Comparison of ENCODE assay signal across 8 mouse cellular contexts in the genomic region with DNA sequence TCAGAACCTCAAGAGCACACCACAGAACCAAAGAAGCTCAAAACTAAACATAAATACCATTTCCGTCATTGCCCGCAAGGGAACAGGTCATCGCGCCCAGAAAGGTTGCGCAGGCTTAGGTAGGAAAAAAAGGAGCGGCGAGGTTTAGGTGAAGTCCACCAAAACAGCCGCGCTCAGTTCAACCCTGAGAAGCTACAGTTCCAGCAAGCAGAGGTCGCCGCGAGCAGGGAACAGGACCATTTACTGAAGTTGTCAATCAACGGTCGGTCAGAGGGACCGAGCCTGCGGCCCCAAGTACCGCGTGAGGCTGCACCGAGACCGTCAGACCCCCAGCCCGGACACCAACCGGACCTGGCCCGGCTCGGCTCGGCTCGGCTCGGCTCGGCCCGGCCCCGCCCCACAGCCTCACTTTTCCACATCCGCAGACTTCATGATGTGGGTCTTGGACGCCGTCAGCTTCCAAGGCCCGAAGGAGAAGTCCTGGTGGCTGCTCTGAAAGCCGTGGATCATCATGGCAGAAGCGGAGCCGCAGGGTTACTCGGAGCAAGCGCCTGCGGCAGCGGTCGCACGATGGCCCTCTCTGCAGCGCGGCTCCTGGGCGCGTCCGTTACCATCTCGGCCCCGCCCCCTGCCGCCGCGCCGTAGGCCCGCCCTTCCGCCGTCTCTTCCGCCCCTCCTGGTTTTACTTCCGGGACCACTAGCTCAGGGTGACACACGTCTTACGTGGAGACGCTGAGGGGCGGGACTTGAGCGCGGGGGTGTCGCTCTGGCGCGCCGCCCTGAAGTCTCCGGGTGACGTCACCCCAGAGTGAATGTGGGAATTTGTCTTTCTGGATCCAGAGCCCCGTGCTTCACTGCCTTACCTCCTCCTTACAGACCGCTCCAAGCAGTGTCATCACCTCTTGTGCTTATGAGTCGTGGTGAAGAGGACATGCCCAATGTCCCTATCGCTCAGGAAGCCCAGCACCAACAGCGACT. TPM values are rescaled to one million over a fixed set of nuclear protein-coding genes. Genes with fewer than 3 reads are reported as not detected.
A peak's percentile ranks its signal among the peaks of the same experiment; 100 is the strongest.
DNase-seq lines count a peak whose midpoint lies in the region; ATAC-seq and TF ChIP-seq lines count a peak whose summit lies in the region.

A gene (minus strand): TSS at position 676 of the 978 bp plus-strand sequence.

- peaks cover 48% of the 10 kb centered on the region for H3K79me3 ChIP-seq in C2C12 (ENCODE audit: low read depth)

- peak within 1 kb of the TSS; percentile 85 for H3ac ChIP-seq in C2C12 (ENCODE audit: control insufficient read depth, insufficient read length, low read depth)
- peak within 1 kb of the TSS; percentile 20 for H3ac ChIP-seq in myocyte (ENCODE audit: control insufficient read depth, insufficient read length)

- ATAC-seq in heart, embryonic 11.5 days (replicated peaks; ENCODE audit: insufficient number of reproducible peaks, low FRiP score, low TSS enrichment): peak; percentile 100
- peak; percentile 99 for ATAC-seq in kidney, embryonic 16.5 days (ENCODE audit: low FRiP score, low TSS enrichment)

- peak; percentile 82 for TF ChIP-seq POLR2A in brain, embryonic 14.5 days (IDR thresholded peaks at IDR 0.05; ENCODE audit: borderline replicate concordance, extremely low read depth, insufficient read depth, insufficient read length, poor library complexity, severe bottlenecking)
- TF ChIP-seq POLR2A in liver, adult 2 months (IDR thresholded peaks at IDR 0.05; ENCODE audit: extremely low read depth, insufficient read depth, low read length): peak; percentile 89
- TF ChIP-seq POLR2A in myocyte (IDR thresholded peaks at IDR 0.05; ENCODE audit: insufficient read length, low read depth): peak; percentile 91

- WGBS in heart, embryonic 11.5 days (ENCODE audit: insufficient replicate concordance): under 1% methylated on average over 76 of the region's 76 CpGs
- WGBS in kidney, embryonic 16.5 days: under 1% methylated on average over 76 of the region's 76 CpGs
- under 1% methylated on average over 76 of the region's 76 CpGs for WGBS in liver, adult 2 months

- TF ChIP-seq CTCF in C2C12 (IDR thresholded peaks at IDR 0.05; ENCODE audit: control insufficient read depth, insufficient read depth, insufficient read length): no peak
- peak; percentile 3; the same call in 1 of the 2 replicates for TF ChIP-seq CTCF in brain, embryonic 14.5 days (IDR thresholded peaks at IDR 0.05; ENCODE audit: borderline replicate concordance, extremely low read depth, insufficient read depth, insufficient read length)
- no peak for TF ChIP-seq CTCF in liver, adult 2 months (IDR thresholded peaks at IDR 0.05; ENCODE audit: low read depth, low read length)

- H3K79me2 ChIP-seq in C2C12 (ENCODE audit: control insufficient read depth, insufficient read depth) (peaks cover 52% of the 10 kb centered on the region), myocyte (ENCODE audit: control insufficient read depth, insufficient read depth) (peaks cover 50% of the 10 kb centered on the region)
- H3K79me2 ChIP-seq in liver, adult 2 months (ENCODE audit: control insufficient read depth, insufficient read depth, low read length): peaks cover 12% of the 10 kb centered on the region; the same call in 1 of the 2 replicates

- no peaks in the 10 kb centered on the region for H3K27me3 ChIP-seq in C2C12 (ENCODE audit: control insufficient read depth, insufficient read depth, insufficient read length)
- H3K27me3 ChIP-seq in erythroblast, embryonic 14.5 days (ENCODE audit: control insufficient read depth): no peaks in the 10 kb centered on the region
- no peaks in the 10 kb centered on the region for H3K27me3 ChIP-seq in heart, embryonic 11.5 days (ENCODE audit: control insufficient read depth, insufficient read depth, low read length)
- no peaks in the 10 kb centered on the region for H3K27me3 ChIP-seq in kidney, embryonic 16.5 days (ENCODE audit: insufficient read depth, low read length)
- no peaks in the 10 kb centered on the region for H3K27me3 ChIP-seq in liver, adult 2 months (ENCODE audit: control insufficient read depth, insufficient read depth, low read length)
- H3K27me3 ChIP-seq in myocyte (ENCODE audit: control insufficient read depth, insufficient read depth, insufficient read length): no peaks in the 10 kb centered on the region
- H3K27me3 ChIP-seq in splenic B cell, adult 2 months (ENCODE audit: control insufficient read depth, insufficient read depth, low read length, poor library complexity, severe bottlenecking): no peaks in the 10 kb centered on the region

- no peaks in the 10 kb centered on the region for H3K9me3 ChIP-seq in erythroblast, embryonic 14.5 days (ENCODE audit: control insufficient read depth, low read length)
- no peaks in the 10 kb centered on the region for H3K9me3 ChIP-seq in heart, embryonic 11.5 days (replicated peaks; ENCODE audit: control insufficient read depth, low read length)
- no peaks in the 10 kb centered on the region for H3K9me3 ChIP-seq in kidney, embryonic 16.5 days (ENCODE audit: low read length)

- H3K27ac ChIP-seq in heart, embryonic 11.5 days (ENCODE audit: low read depth, low read length): peak within 1 kb of the TSS; percentile 92
- H3K27ac ChIP-seq in kidney, embryonic 16.5 days (ENCODE audit: low read length): peak within 1 kb of the TSS; percentile 97
- peak within 1 kb of the TSS; percentile 78 for H3K27ac ChIP-seq in liver, adult 2 months (replicated peaks; ENCODE audit: insufficient read depth, low read depth, low read length)

- H3K4me1 ChIP-seq in erythroblast, embryonic 14.5 days (ENCODE audit: control insufficient read depth): peaks cover 32% of the 10 kb centered on the region
- peaks cover 16% of the 10 kb centered on the region for H3K4me1 ChIP-seq in heart, embryonic 11.5 days (ENCODE audit: control insufficient read depth, insufficient read depth, low read length)
- H3K4me1 ChIP-seq in kidney, embryonic 16.5 days (ENCODE audit: insufficient read depth, low read length): peaks cover 23% of the 10 kb centered on the region
- H3K4me1 ChIP-seq in liver, adult 2 months (ENCODE audit: control insufficient read depth, insufficient read depth, low read length): peaks cover 10% of the 10 kb centered on the region

- DNase-seq in brain, embryonic 14.5 days (ENCODE audit: low read depth): peak; percentile 99
- peak; percentile 87 for DNase-seq in liver, adult 2 months (ENCODE audit: extremely low read depth, low read depth, low spot score)
- DNase-seq in splenic B cell, adult 2 months (ENCODE audit: low read depth, low spot score): peak; percentile 97

- H3K4me3 ChIP-seq in C2C12 (ENCODE audit: insufficient read depth, poor library complexity, severe bottlenecking): peak within 1 kb of the TSS; percentile 74
- peak within 1 kb of the TSS; percentile 99 for H3K4me3 ChIP-seq in erythroblast, embryonic 14.5 days (replicated peaks)
- peak within 1 kb of the TSS; percentile 60 for H3K4me3 ChIP-seq in heart, embryonic 11.5 days (ENCODE audit: low read depth, low read length)
- peak within 1 kb of the TSS; percentile 97 for H3K4me3 ChIP-seq in kidney, embryonic 16.5 days (ENCODE audit: low read length)
- H3K4me3 ChIP-seq in liver, adult 2 months (ENCODE audit: insufficient read depth, low read depth, low read length): peak within 1 kb of the TSS; percentile 92
- H3K4me3 ChIP-seq in myocyte: peak within 1 kb of the TSS; percentile 93

- H3K9ac ChIP-seq in heart, embryonic 11.5 days (ENCODE audit: low read depth, low read length): peak within 1 kb of the TSS; percentile 76
- peak within 1 kb of the TSS; percentile 91 for H3K9ac ChIP-seq in kidney, embryonic 16.5 days (replicated peaks; ENCODE audit: low read length)
- peak within 1 kb of the TSS; percentile 96 for H3K9ac ChIP-seq in liver, adult 2 months (ENCODE audit: low read depth, low read length)

- peak within 1 kb of the TSS; percentile 95 for H3K4me2 ChIP-seq in heart, embryonic 11.5 days
- H3K4me2 ChIP-seq in kidney, embryonic 16.5 days (replicated peaks; ENCODE audit: low read depth, low read length): peak within 1 kb of the TSS; percentile 86
- peak within 1 kb of the TSS; percentile 95 for H3K4me2 ChIP-seq in myocyte (ENCODE audit: low read depth)

- H3K36me3 ChIP-seq in C2C12 (ENCODE audit: control insufficient read depth, insufficient read depth) (no peaks in the 10 kb centered on the region), myocyte (ENCODE audit: control insufficient read depth, insufficient read depth) (no peaks in the 10 kb centered on the region)
- H3K36me3 ChIP-seq in erythroblast, embryonic 14.5 days (ENCODE audit: control insufficient read depth): peaks cover 4% of the 10 kb centered on the region
- no peaks in the 10 kb centered on the region for H3K36me3 ChIP-seq in heart, embryonic 11.5 days (ENCODE audit: control insufficient read depth, insufficient read depth, low read length)
- H3K36me3 ChIP-seq in kidney, embryonic 16.5 days (ENCODE audit: insufficient read depth, low read length): no peaks in the 10 kb centered on the region
- H3K36me3 ChIP-seq in liver, adult 2 months (ENCODE audit: control insufficient read depth, insufficient read depth, low read length): no peaks in the 10 kb centered on the region
- no peaks in the 10 kb centered on the region for H3K36me3 ChIP-seq in splenic B cell, adult 2 months (ENCODE audit: control insufficient read depth, insufficient read depth, low read length, poor library complexity, severe bottlenecking)

TF ChIP-seq in C2C12, 6 proteins besides CTCF, POLR2A, EP300 and RAD21:
- TF ChIP-seq USF1 (IDR thresholded peaks at IDR 0.05; ENCODE audit: low read depth): no peak
- TF ChIP-seq MAX (IDR thresholded peaks at IDR 0.05): no peak
- TF ChIP-seq FOSL1 (IDR thresholded peaks at IDR 0.05; ENCODE audit: insufficient read depth, low read length, poor library complexity, severe bottlenecking): no peak
- TF ChIP-seq CEBPB (IDR thresholded peaks at IDR 0.05; ENCODE audit: low read depth): no peak
- no peak for TF ChIP-seq MYOG (IDR thresholded peaks at IDR 0.05; ENCODE audit: control insufficient read depth, extremely low read depth, insufficient read length)

TF ChIP-seq in myocyte, 11 proteins besides CTCF, POLR2A, EP300 and RAD21 (continues in another document):
- no peak for TF ChIP-seq TCF12 (IDR thresholded peaks at IDR 0.05; ENCODE audit: insufficient read depth, poor library complexity, severe bottlenecking)
- no peak for TF ChIP-seq E2F4 (IDR thresholded peaks at IDR 0.05; ENCODE audit: insufficient read depth)
- peak; percentile 96 for TF ChIP-seq POLR2AphosphoS2 (IDR thresholded peaks at IDR 0.05; ENCODE audit: insufficient read length, low read depth)
- peak in 1 of 3 experiments; percentile 4 for TF ChIP-seq MYOD1 (IDR thresholded peaks at IDR 0.05; ENCODE audit: control insufficient read depth in 1 of 3, insufficient read length in 2 of 3, low read depth in 2 of 3)
- no peak for TF ChIP-seq MAX (IDR thresholded peaks at IDR 0.05; ENCODE audit: low read depth)

RNA-seq across cellular contexts. Expression of the gene that starts here (rescaled TPM):
- polyA plus RNA-seq in C2C12 (2012; fragmentation: generic; extraction: Trizol) (31.3 TPM), myocyte (2012; fragmentation: generic; extraction: Trizol) (35.8 TPM)
- polyA plus RNA-seq in brain, embryonic 14.5 days (2012; rRNA removed): 56.9 and 64.0 TPM in 2 replicates
- polyA plus RNA-seq in erythroblast, embryonic 14.5 days (2012): 1.1 and 1.2 TPM in 2 replicates
- 78.4 and 87.6 TPM in 2 replicates for polyA plus RNA-seq in heart, embryonic 11.5 days (2014; fragmentation: Nextera tagmentation; extraction: Ambion mirVana)
- polyA plus RNA-seq in kidney, embryonic 16.5 days (2015; fragmentation: Nextera tagmentation; extraction: Ambion mirVana): 112 and 115 TPM in 2 replicates
- 14.7 and 20.7 TPM in 2 replicates for total RNA-seq in liver, adult 2 months (2014; rRNA removed)
- polyA plus RNA-seq in liver, adult 2 months (2012; rRNA removed): 12.2 and 12.7 TPM in 2 replicates

Comparison
In these comparisons a context has a peak if more than half of its experiments do, and no peak if none do; other contexts are left out.
1. Peak in every context shown above with its lines: DNase-seq, ATAC-seq, H3K4me3 ChIP-seq and H3K27ac ChIP-seq.